Mouse (Mus musculus): ENCODE data around the gene Adamts4. TPM values are rescaled to one million over a fixed set of nuclear protein-coding genes. Genes with fewer than 3 reads are reported as not detected.
A peak's percentile ranks its signal among the peaks of the same experiment; 100 is the strongest.

Adamts4 gene
- polyA plus RNA-seq, 1 experiment, result 1.2 TPM

- TF ChIP-seq CTCF (conservative IDR thresholded peaks at IDR 0.05; ENCODE audit: insufficient read depth, insufficient read length, low read depth, low read length), result no peak
- TF ChIP-seq POLR2A (IDR thresholded peaks at IDR 0.05; ENCODE audit: low read depth, low read length), result no peak
- H3K4me1 ChIP-seq (ENCODE audit: control insufficient read depth, insufficient read depth, low read length), result peaks cover 6% of the 10 kb centered on the region; the same call in 1 of the 2 replicates
- H3K36me3 ChIP-seq (ENCODE audit: control insufficient read depth, insufficient read depth, low read length), result no peaks in the 10 kb centered on the region; the same call in 1 of the 2 replicates
- no peak for DNase-seq
- WGBS, result 13% methylated on average over 4 of the region's 4 CpGs
- H3K27ac ChIP-seq (ENCODE audit: insufficient read depth, low read depth, low read length), result peak overlapping the region; percentile 77
- no peak overlapping the region; the same call in 1 of the 2 replicates for H3K4me3 ChIP-seq (ENCODE audit: insufficient read depth, low read depth, low read length)
- no peaks in the 10 kb centered on the region for H3K27me3 ChIP-seq (replicated peaks; ENCODE audit: control insufficient read depth, insufficient read depth, low read length)
Measured at GRCm38 (mm10) chr1:171247916-171248315, 2.3 kb upstream of the Adamts4 start.

GRCm38 (mm10) chr1:171248386-171249226 is 1.6 kb upstream of the Adamts4 start:
- no peak for DNase-seq
- H3K27me3 ChIP-seq (replicated peaks; ENCODE audit: control insufficient read depth, insufficient read depth, low read length), result no peaks in the 10 kb centered on the region
- TF ChIP-seq POLR2A (IDR thresholded peaks at IDR 0.05; ENCODE audit: low read depth, low read length), result no peak
- no peak for TF ChIP-seq CTCF (conservative IDR thresholded peaks at IDR 0.05; ENCODE audit: insufficient read depth, insufficient read length, low read depth, low read length)
- no peak overlapping the region for H3K4me3 ChIP-seq (ENCODE audit: insufficient read depth, low read depth, low read length)
- 50% methylated on average over 3 of the region's 3 CpGs for WGBS
- H3K27ac ChIP-seq (ENCODE audit: insufficient read depth, low read depth, low read length), result peak overlapping the region; percentile 15
- no peaks in the 10 kb centered on the region; the same call in 1 of the 2 replicates for H3K36me3 ChIP-seq (ENCODE audit: control insufficient read depth, insufficient read depth, low read length)
- peaks cover 6% of the 10 kb centered on the region; the same call in 1 of the 2 replicates for H3K4me1 ChIP-seq (ENCODE audit: control insufficient read depth, insufficient read depth, low read length)

GRCm38 (mm10) chr1:171250680-171251593 is 716 bp downstream of the Adamts4 start, which contains the start of gene Ndufs2:
TSS of gene Ndufs2 (minus strand) at chr1:171251388.
- WGBS, result 22% methylated on average over 26 of the region's 26 CpGs
- TF ChIP-seq CTCF (conservative IDR thresholded peaks at IDR 0.05; ENCODE audit: insufficient read depth, insufficient read length, low read depth, low read length) (no peak), POLR2A (IDR thresholded peaks at IDR 0.05; ENCODE audit: low read depth, low read length) (no peak)
- Histone ChIP-seq H3K4me3 (ENCODE audit: insufficient read depth, low read depth, low read length) (peak within 1 kb of the TSS; percentile 24; the same call in 1 of the 2 replicates), H3K27me3 (replicated peaks; ENCODE audit: control insufficient read depth, insufficient read depth, low read length) (no peaks in the 10 kb centered on the region), H3K4me1 (ENCODE audit: control insufficient read depth, insufficient read depth, low read length) (peaks cover 3% of the 10 kb centered on the region; the same call in 1 of the 2 replicates), H3K36me3 (ENCODE audit: control insufficient read depth, insufficient read depth, low read length) (no peaks in the 10 kb centered on the region), H3K27ac (ENCODE audit: insufficient read depth, low read depth, low read length) (no peak within 1 kb of the TSS)
- no peak for DNase-seq

DNA sequence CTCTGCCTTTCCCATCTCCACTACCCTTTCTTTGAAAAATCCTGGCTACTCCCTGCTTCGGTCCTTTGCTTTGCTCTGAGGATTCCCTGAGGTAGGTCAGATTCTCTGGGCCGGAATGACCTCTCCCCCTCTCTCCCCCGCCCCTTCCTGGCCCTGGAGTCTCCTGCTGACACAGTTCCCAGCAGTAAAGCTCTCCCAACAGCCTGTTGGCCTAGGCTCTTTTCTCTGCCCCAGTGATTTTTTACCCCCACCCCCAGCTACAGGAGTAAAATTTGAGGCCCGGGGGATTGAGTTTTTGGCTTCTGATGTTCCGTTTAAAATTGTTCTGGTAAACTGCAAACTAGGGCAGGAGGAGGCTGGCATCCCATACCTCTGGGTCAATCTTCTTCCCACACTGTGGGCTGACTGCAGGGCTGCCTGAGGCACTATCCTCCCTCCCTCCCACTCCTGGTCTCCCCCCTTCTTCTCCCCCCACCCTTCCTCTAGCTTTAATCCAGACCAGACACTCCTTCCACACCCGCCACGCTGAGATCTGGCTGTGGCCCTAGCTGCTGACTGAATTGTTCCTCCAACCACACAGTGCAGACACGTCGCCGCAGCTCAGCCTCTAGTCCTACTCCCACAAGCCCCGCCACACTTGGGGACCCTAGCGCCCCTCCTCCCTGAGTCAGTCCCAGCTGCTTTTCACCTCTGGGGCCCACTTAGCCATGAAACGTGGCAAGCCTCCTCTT is 1.5 kb downstream of the Adamts4 start:
- peak overlapping the region; percentile 24; the same call in 1 of the 2 replicates for H3K4me3 ChIP-seq (ENCODE audit: insufficient read depth, low read depth, low read length)

GRCm38 (mm10) chr1:171252415-171252814 is 2.2 kb downstream of the Adamts4 start:
- Histone ChIP-seq H3K27ac (ENCODE audit: insufficient read depth, low read depth, low read length) (no peak overlapping the region), H3K4me1 (ENCODE audit: control insufficient read depth, insufficient read depth, low read length) (no peaks in the 10 kb centered on the region), H3K36me3 (ENCODE audit: control insufficient read depth, insufficient read depth, low read length) (no peaks in the 10 kb centered on the region), H3K27me3 (replicated peaks; ENCODE audit: control insufficient read depth, insufficient read depth, low read length) (no peaks in the 10 kb centered on the region), H3K4me3 (ENCODE audit: insufficient read depth, low read depth, low read length) (no peak overlapping the region)
- 73% methylated on average over 17 of the region's 17 CpGs for WGBS
- no peak for DNase-seq
- TF ChIP-seq POLR2A (IDR thresholded peaks at IDR 0.05; ENCODE audit: low read depth, low read length) (no peak), CTCF (conservative IDR thresholded peaks at IDR 0.05; ENCODE audit: insufficient read depth, insufficient read length, low read depth, low read length) (no peak)

More for the DNA sequence above, 1.5 kb downstream of the Adamts4 start:
- no peak for TF ChIP-seq POLR2A (IDR thresholded peaks at IDR 0.05; ENCODE audit: low read depth, low read length)
- no peak for TF ChIP-seq CTCF (conservative IDR thresholded peaks at IDR 0.05; ENCODE audit: insufficient read depth, insufficient read length, low read depth, low read length)
- no peaks in the 10 kb centered on the region for H3K36me3 ChIP-seq (ENCODE audit: control insufficient read depth, insufficient read depth, low read length)
- peak; percentile 67 for DNase-seq
- H3K27me3 ChIP-seq (replicated peaks; ENCODE audit: control insufficient read depth, insufficient read depth, low read length), result no peaks in the 10 kb centered on the region
- 30% methylated on average over 13 of the region's 13 CpGs for WGBS
- H3K27ac ChIP-seq (ENCODE audit: insufficient read depth, low read depth, low read length), result no peak overlapping the region
- no peaks in the 10 kb centered on the region for H3K4me1 ChIP-seq (ENCODE audit: control insufficient read depth, insufficient read depth, low read length)

DNA sequence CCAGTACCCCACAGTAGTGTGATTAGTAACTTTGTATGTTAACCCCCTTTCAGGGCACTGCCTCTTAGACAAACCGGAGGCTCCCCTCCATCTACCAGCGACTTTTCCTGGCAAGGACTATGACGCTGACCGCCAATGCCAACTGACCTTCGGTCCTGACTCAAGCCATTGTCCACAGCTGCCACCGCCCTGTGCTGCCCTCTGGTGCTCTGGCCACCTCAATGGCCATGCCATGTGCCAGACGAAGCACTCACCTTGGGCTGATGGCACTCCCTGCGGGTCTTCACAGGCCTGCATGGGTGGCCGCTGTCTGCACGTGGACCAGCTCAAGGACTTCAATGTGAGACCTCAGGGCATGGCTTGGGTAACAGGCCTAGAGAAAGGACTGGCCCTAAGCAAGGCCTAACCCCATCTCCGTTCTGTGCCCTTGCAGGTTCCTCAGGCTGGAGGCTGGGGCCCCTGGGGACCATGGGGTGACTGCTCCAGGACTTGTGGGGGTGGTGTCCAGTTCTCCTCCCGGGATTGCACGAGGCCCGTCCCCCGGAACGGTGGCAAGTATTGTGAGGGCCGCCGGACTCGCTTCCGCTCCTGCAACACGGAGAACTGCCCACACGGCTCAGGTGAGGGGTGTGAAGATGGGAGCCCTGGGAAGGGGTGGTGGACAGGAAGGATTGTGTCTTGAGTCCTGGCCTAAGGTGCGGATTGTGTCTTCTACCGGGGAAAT is 6.0 kb downstream of the Adamts4 start:
- Histone ChIP-seq H3K36me3 (ENCODE audit: control insufficient read depth, insufficient read depth, low read length) (no peaks in the 10 kb centered on the region), H3K27ac (ENCODE audit: insufficient read depth, low read depth, low read length) (no peak overlapping the region), H3K27me3 (replicated peaks; ENCODE audit: control insufficient read depth, insufficient read depth, low read length) (no peaks in the 10 kb centered on the region), H3K4me3 (ENCODE audit: insufficient read depth, low read depth, low read length) (no peak overlapping the region), H3K4me1 (ENCODE audit: control insufficient read depth, insufficient read depth, low read length) (no peaks in the 10 kb centered on the region)
- TF ChIP-seq CTCF (conservative IDR thresholded peaks at IDR 0.05; ENCODE audit: insufficient read depth, insufficient read length, low read depth, low read length) (peak; percentile 77), POLR2A (IDR thresholded peaks at IDR 0.05; ENCODE audit: low read depth, low read length) (no peak)
- 73% methylated on average over 24 of the region's 24 CpGs for WGBS
- peak; percentile 84 for DNase-seq

All from kidney, adult 2 months (tissue).